Mouse (Mus musculus) heart, postnatal 0 days (tissue): Measurements from ENCODE around the gene Tex35. TPM values are rescaled to one million over a fixed set of nuclear protein-coding genes. Genes with fewer than 3 reads are reported as not detected.

Experiments
- ATAC-seq: fragments of 200-750 bp; cut with Nextera tagmentation; 2 replicates; pipeline ENCODE4 v1.8.0; 2017; ENCODE audit warnings: low read depth, moderate number of reproducible peaks, moderate library complexity; ENCODE audit not compliant: insufficient read depth
- DNase-seq: peaks from one replicate; pipeline ENCODE4 v3.0.0-alpha.2; 2016; ENCODE audit warnings: low spot score
- H3K27ac ChIP-seq: fragments of 300-500 bp; sonication (generic); 2 replicates; pipeline ENCODE4 v1.5.1; 2014; ENCODE audit warnings: low read depth, mild to moderate bottlenecking
- H3K27me3 ChIP-seq: fragments of 300-500 bp; sonication (generic); 2 replicates; pipeline ENCODE4 v1.6.1; 2014; ENCODE audit warnings: low read length, mixed read lengths; ENCODE audit not compliant: control insufficient read depth, insufficient read depth
- H3K36me3 ChIP-seq: fragments of 300-500 bp; sonication (generic); replicated peaks from 2 replicates; pipeline ENCODE4 v1.6.1; 2014; ENCODE audit warnings: low read length, mixed read lengths; ENCODE audit not compliant: control insufficient read depth, insufficient read depth
- H3K4me1 ChIP-seq: fragments of 300-500 bp; sonication (generic); 2 replicates; pipeline ENCODE4 v1.6.1; 2014; ENCODE audit warnings: antibody characterized with exemption; ENCODE audit not compliant: control insufficient read depth, insufficient read depth
- H3K4me2 ChIP-seq: fragments of 300-500 bp; sonication (generic); 2 replicates; pipeline ENCODE4 v1.6.1; 2014; ENCODE audit warnings: low read depth, mild to moderate bottlenecking, low read length, moderate library complexity
- H3K4me3 ChIP-seq: fragments of 300-500 bp; sonication (generic); 2 replicates; pipeline ENCODE4 v1.5.1; 2014; ENCODE audit warnings: low read depth, low read length
- H3K9ac ChIP-seq: fragments of 300-500 bp; sonication (generic); replicated peaks from 2 replicates; pipeline ENCODE4 v1.6.1; 2014; ENCODE audit warnings: low read depth, low read length, mixed read lengths
- H3K9me3 ChIP-seq: fragments of 300-500 bp; sonication (generic); replicated peaks from 2 replicates; pipeline ENCODE4 v1.6.1; 2016; ENCODE audit warnings: low read length; ENCODE audit not compliant: control insufficient read depth
- CTCF ChIP-seq: IDR thresholded peaks from 2 replicates; pipeline ENCODE4 v1.5.1; 2016; ENCODE audit warnings: antibody characterized with exemption, control low read depth, low read depth
- EP300 ChIP-seq: IDR thresholded peaks from 2 replicates; pipeline ENCODE4 v1.6.1; 2016; ENCODE audit warnings: antibody characterized with exemption, low read depth
- WGBS: fragments of 180-500 bp; shearing (Covaris S2); extraction: QIAGEN DNeasy Blood & Tissue Kit; methylation state at CpG from one replicate; pipeline ENCODE4 v1.1.7; 2014; 5-methylcytosine and 5-hydroxymethylcytosine counted together
- polyA plus RNA-seq: library from polyadenylated mRNA; unstranded; fragments of >200 nt; fragmentation: Nextera tagmentation; extraction: Ambion mirVana; gene quantifications from 2 replicates; pipeline ENCODE4 v1.2.1, GENCODE M21; 2015
- total RNA-seq: library from RNA; depleted of rRNA; stranded (reverse); fragments of >200 nt; gene quantifications from 2 replicates; pipeline ENCODE4 v1.2.3, GENCODE M21; 2014; ENCODE audit warnings: low replicate concordance; rRNA removed

Gene Tex35
- total and polyA plus RNA-seq, 2 experiments from 2014 or later = not detected

DNA sequence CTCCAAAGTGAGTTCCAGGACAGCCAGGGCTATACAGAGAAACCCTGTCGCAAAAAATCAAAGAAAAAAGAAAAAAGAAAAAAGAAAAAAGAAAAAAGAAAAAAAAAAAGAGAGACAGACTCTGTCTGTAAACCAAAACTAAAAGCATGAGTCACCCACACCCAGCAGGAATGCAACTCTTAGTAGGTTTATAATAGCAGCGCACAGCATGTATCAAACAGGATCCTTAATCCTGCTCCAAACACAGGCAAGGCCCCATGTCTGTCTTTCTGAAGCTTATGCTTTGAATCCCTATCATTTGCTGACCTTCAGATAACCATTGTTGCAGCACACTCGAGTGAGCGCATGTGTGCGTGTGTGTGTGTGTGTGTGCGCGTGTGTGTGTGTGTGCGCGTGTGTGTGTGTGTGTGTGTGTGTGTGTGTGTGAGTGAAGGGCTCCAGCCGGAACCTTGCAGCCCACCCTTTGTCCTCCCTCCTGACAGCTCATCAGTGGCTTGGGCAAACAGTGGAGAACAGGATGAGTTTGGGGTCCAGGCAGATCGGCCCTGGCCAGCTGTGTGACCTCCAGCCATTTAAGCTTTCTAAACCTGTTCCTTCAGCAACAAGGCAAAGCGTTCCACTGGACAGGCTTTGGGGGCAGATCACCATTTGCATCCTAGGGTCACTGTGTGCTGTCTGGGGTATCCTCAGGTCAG is 47.9 kb downstream of the Tex35 start:
- Histone ChIP-seq H3K27ac (no peak overlapping the region), H3K36me3 (no peaks in the 10 kb centered on the region), H3K9ac (no peak overlapping the region), H3K9me3 (no peaks in the 10 kb centered on the region), H3K4me3 (no peak overlapping the region), H3K4me1 (peaks cover 3% of the 10 kb centered on the region), H3K27me3 (no peaks in the 10 kb centered on the region), H3K4me2 (no peak overlapping the region)
- no peak for DNase-seq
- 78% methylated on average over 12 of the region's 12 CpGs for WGBS
- no peak for TF ChIP-seq CTCF
- TF ChIP-seq EP300 = no peak
- ATAC-seq = no peak; the same call in 1 of the 2 replicates

DNA sequence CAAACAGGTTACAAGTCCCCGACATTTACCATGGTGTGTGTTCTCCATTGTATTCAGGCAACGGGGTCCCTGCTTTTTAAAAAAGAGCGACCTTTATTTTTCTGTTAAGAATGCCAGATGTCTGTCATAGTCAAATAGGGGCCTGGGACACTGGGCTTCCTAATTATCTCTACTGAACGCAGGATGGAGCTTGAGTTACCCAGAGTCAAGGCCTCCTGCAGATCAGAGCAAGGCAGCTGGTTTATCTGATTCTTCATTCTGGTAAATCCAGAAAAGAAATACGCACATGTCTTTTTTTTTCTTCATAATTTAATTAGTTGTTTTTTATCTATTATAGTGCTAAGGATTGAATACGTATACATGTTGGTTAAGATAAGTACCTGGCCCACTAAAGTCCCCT is 52.6 kb downstream of the Tex35 start:
- H3K36me3 ChIP-seq = no peaks in the 10 kb centered on the region
- 39% methylated on average over 6 of the region's 6 CpGs for WGBS
- TF ChIP-seq CTCF (no peak), EP300 (no peak)
- no peak overlapping the region for H3K9ac ChIP-seq
- DNase-seq (no peak), ATAC-seq (no peak)
- no peaks in the 10 kb centered on the region for H3K27me3 ChIP-seq
- peak overlapping the region; percentile 92 for H3K27ac ChIP-seq
- H3K4me2 ChIP-seq = peak overlapping the region; percentile 45; the same call in 1 of the 2 replicates
- H3K9me3 ChIP-seq = no peaks in the 10 kb centered on the region
- peaks cover 10% of the 10 kb centered on the region for H3K4me1 ChIP-seq
- H3K4me3 ChIP-seq = no peak overlapping the region

GRCm38 (mm10) chr1:157055288-157055831 is 53.1 kb downstream of the Tex35 start:
- WGBS = 12% methylated on average over 11 of the region's 11 CpGs
- Histone ChIP-seq H3K4me1 (peaks cover 10% of the 10 kb centered on the region), H3K36me3 (no peaks in the 10 kb centered on the region), H3K27me3 (no peaks in the 10 kb centered on the region), H3K27ac (peak overlapping the region; percentile 92), H3K4me3 (no peak overlapping the region), H3K9ac (0 out of 2 replicates have a peak overlapping the region, but pooled peaks have one; percentile 3), H3K9me3 (no peaks in the 10 kb centered on the region), H3K4me2 (peak overlapping the region; percentile 45)
- DNase-seq (peak; percentile 68), ATAC-seq (peak; percentile 86)
- TF ChIP-seq EP300 = peak; percentile 71
- no peak for TF ChIP-seq CTCF

GRCm38 (mm10) chr1:157054659-157055058 is 53.8 kb downstream of the Tex35 start:
- no peaks in the 10 kb centered on the region for H3K36me3 ChIP-seq
- peaks cover 10% of the 10 kb centered on the region for H3K4me1 ChIP-seq
- H3K9me3 ChIP-seq = no peaks in the 10 kb centered on the region
- no peaks in the 10 kb centered on the region for H3K27me3 ChIP-seq
- TF ChIP-seq CTCF (no peak), EP300 (no peak)
- H3K27ac ChIP-seq = peak overlapping the region; percentile 92
- no peak overlapping the region for H3K4me3 ChIP-seq
- 0 out of 2 replicates have a peak overlapping the region, but pooled peaks have one; percentile 3 for H3K9ac ChIP-seq
- DNase-seq = no peak
- 43% methylated on average over 7 of the region's 7 CpGs for WGBS
- H3K4me2 ChIP-seq = peak overlapping the region; percentile 45
- ATAC-seq = no peak

- H3K36me3 ChIP-seq = no peaks in the 10 kb centered on the region
- no peak overlapping the region for H3K9ac ChIP-seq
- ATAC-seq (no peak), DNase-seq (no peak)
- H3K4me1 ChIP-seq = peaks cover 10% of the 10 kb centered on the region; the same call in 1 of the 2 replicates
- no peak overlapping the region for H3K4me2 ChIP-seq
- TF ChIP-seq CTCF (no peak), EP300 (no peak)
- no peak overlapping the region for H3K4me3 ChIP-seq
- H3K9me3 ChIP-seq = no peaks in the 10 kb centered on the region
- 64% methylated on average over 2 of the region's 2 CpGs for WGBS
- H3K27ac ChIP-seq = no peak overlapping the region
- H3K27me3 ChIP-seq = no peaks in the 10 kb centered on the region
These were observed 58.6 kb downstream of the Tex35 start for GRCm38 (mm10) chr1:157049886-157050285.

Other genes with a start within 250 kb of the Tex35 start
- gene Ralgps2, start 169.1 kb downstream of the Tex35 start, total RNA-seq = 24.5 and 48.0 TPM in 2 replicates
- 34.3 and 40.0 TPM in 2 replicates for gene Ralgps2, start 169.1 kb downstream of the Tex35 start, polyA plus RNA-seq